Mouse (Mus musculus): ENCODE results near the gene Palld. TPM values are rescaled to one million over a fixed set of nuclear protein-coding genes. Genes with fewer than 3 reads are reported as not detected.
A peak's percentile ranks its signal among the peaks of the same experiment; 100 is the strongest.

Gene Palld
- polyA plus RNA-seq, 1 experiment from 2014 or later = 62.2 TPM

- Histone ChIP-seq H3K4me1 (peaks cover 29% of the 10 kb centered on the region), H3K9me3 (no peaks in the 10 kb centered on the region), H3K27ac (replicated peaks) (no peak overlapping the region), H3K4me3 (no peak overlapping the region), H3K36me3 (replicated peaks) (no peaks in the 10 kb centered on the region), H3K27me3 (replicated peaks; ENCODE audit: low read depth, poor library complexity, severe bottlenecking) (no peaks in the 10 kb centered on the region)
- no peak for DNase-seq (ENCODE audit: low spot score)
- 92% methylated on average over 8 of the region's 8 CpGs for WGBS
These were observed 276.1 kb downstream of the Palld start for GRCm38 (mm10) chr8:61626246-61626952.

GRCm38 (mm10) chr8:61625656-61626210 is 276.8 kb downstream of the Palld start:
- Histone ChIP-seq H3K4me3 (no peak overlapping the region), H3K4me1 (peaks cover 32% of the 10 kb centered on the region), H3K9me3 (no peaks in the 10 kb centered on the region), H3K27ac (replicated peaks) (no peak overlapping the region), H3K36me3 (replicated peaks) (no peaks in the 10 kb centered on the region), H3K27me3 (replicated peaks; ENCODE audit: low read depth, poor library complexity, severe bottlenecking) (no peaks in the 10 kb centered on the region)
- no peak for DNase-seq (ENCODE audit: low spot score)
- 89% methylated on average over 8 of the region's 8 CpGs for WGBS

- Histone ChIP-seq H3K36me3 (replicated peaks) (no peaks in the 10 kb centered on the region), H3K27ac (replicated peaks) (peak overlapping the region; percentile 77), H3K27me3 (replicated peaks; ENCODE audit: low read depth, poor library complexity, severe bottlenecking) (no peaks in the 10 kb centered on the region), H3K4me1 (peaks cover 21% of the 10 kb centered on the region), H3K4me3 (no peak overlapping the region), H3K9me3 (no peaks in the 10 kb centered on the region)
- WGBS = 26% methylated on average over 12 of the region's 12 CpGs
- peak; percentile 41 for DNase-seq (ENCODE audit: low spot score)
These were observed 278.7 kb downstream of the Palld start for GRCm38 (mm10) chr8:61623485-61624417.

GRCm38 (mm10) chr8:61621300-61621699 is 281.2 kb downstream of the Palld start:
- Histone ChIP-seq H3K36me3 (replicated peaks) (no peaks in the 10 kb centered on the region), H3K4me1 (peaks cover 21% of the 10 kb centered on the region), H3K4me3 (no peak overlapping the region), H3K27ac (replicated peaks) (no peak overlapping the region), H3K27me3 (replicated peaks; ENCODE audit: low read depth, poor library complexity, severe bottlenecking) (no peaks in the 10 kb centered on the region), H3K9me3 (no peaks in the 10 kb centered on the region)
- 75% methylated on average over 3 of the region's 3 CpGs for WGBS
- no peak for DNase-seq (ENCODE audit: low spot score)

- no peaks in the 10 kb centered on the region for H3K36me3 ChIP-seq (replicated peaks)
- peaks cover 8% of the 10 kb centered on the region for H3K4me1 ChIP-seq
- H3K27me3 ChIP-seq (replicated peaks; ENCODE audit: low read depth, poor library complexity, severe bottlenecking) = no peaks in the 10 kb centered on the region
- 86% methylated on average over 2 of the region's 2 CpGs for WGBS
- no peak overlapping the region for H3K27ac ChIP-seq (replicated peaks)
- no peak for DNase-seq (ENCODE audit: low spot score)
- H3K9me3 ChIP-seq = no peaks in the 10 kb centered on the region
- no peak overlapping the region for H3K4me3 ChIP-seq
These were observed 284.8 kb downstream of the Palld start for GRCm38 (mm10) chr8:61617651-61618050.

- H3K4me3 ChIP-seq = no peak overlapping the region
- DNase-seq (ENCODE audit: low spot score) = no peak
- WGBS = 92% methylated on average over 3 of the region's 3 CpGs
These were observed 285.4 kb downstream of the Palld start for GRCm38 (mm10) chr8:61617049-61617448.

GRCm38 (mm10) chr8:61615711-61616697 is 286.5 kb downstream of the Palld start:
- DNase-seq (ENCODE audit: low spot score) = no peak
- 80% methylated on average over 9 of the region's 9 CpGs for WGBS
- Histone ChIP-seq H3K36me3 (replicated peaks) (no peaks in the 10 kb centered on the region), H3K4me3 (no peak overlapping the region), H3K4me1 (no peaks in the 10 kb centered on the region), H3K27ac (replicated peaks) (no peak overlapping the region), H3K9me3 (no peaks in the 10 kb centered on the region), H3K27me3 (replicated peaks; ENCODE audit: low read depth, poor library complexity, severe bottlenecking) (no peaks in the 10 kb centered on the region)

More at GRCm38 (mm10) chr8:61617049-61617448, 285.4 kb downstream of the Palld start:
- H3K27me3 ChIP-seq (replicated peaks; ENCODE audit: low read depth, poor library complexity, severe bottlenecking) = no peaks in the 10 kb centered on the region
- no peak overlapping the region for H3K27ac ChIP-seq (replicated peaks)
- H3K36me3 ChIP-seq (replicated peaks) = no peaks in the 10 kb centered on the region
- H3K4me1 ChIP-seq = peaks cover 7% of the 10 kb centered on the region
- H3K9me3 ChIP-seq = no peaks in the 10 kb centered on the region

GRCm38 (mm10) chr8:61611741-61612140 is 290.7 kb downstream of the Palld start:
- 89% methylated on average over 6 of the region's 6 CpGs for WGBS
- no peaks in the 10 kb centered on the region for H3K9me3 ChIP-seq
- no peaks in the 10 kb centered on the region for H3K36me3 ChIP-seq (replicated peaks)
- H3K27ac ChIP-seq (replicated peaks) = peak overlapping the region; percentile 51
- DNase-seq (ENCODE audit: low spot score) = no peak
- H3K4me3 ChIP-seq = no peak overlapping the region
- H3K4me1 ChIP-seq = peaks cover 31% of the 10 kb centered on the region
- no peaks in the 10 kb centered on the region for H3K27me3 ChIP-seq (replicated peaks; ENCODE audit: low read depth, poor library complexity, severe bottlenecking)

GRCm38 (mm10) chr8:61611077-61611476 is 291.4 kb downstream of the Palld start:
- Histone ChIP-seq H3K36me3 (replicated peaks) (no peaks in the 10 kb centered on the region), H3K9me3 (no peaks in the 10 kb centered on the region), H3K4me1 (peaks cover 37% of the 10 kb centered on the region), H3K27me3 (replicated peaks; ENCODE audit: low read depth, poor library complexity, severe bottlenecking) (no peaks in the 10 kb centered on the region), H3K4me3 (no peak overlapping the region), H3K27ac (replicated peaks) (peak overlapping the region; percentile 57)
- no peak for DNase-seq (ENCODE audit: low spot score)
- WGBS = 84% methylated on average over 7 of the region's 7 CpGs

GRCm38 (mm10) chr8:61610546-61610945 is 291.9 kb downstream of the Palld start:
- 72% methylated on average over 5 of the region's 5 CpGs for WGBS
- no peaks in the 10 kb centered on the region for H3K36me3 ChIP-seq (replicated peaks)
- DNase-seq (ENCODE audit: low spot score) = peak; percentile 31

GRCm38 (mm10) chr8:61607463-61607813 is 295.1 kb downstream of the Palld start:
- DNase-seq (ENCODE audit: low spot score) = peak; percentile 22
- H3K4me3 ChIP-seq = no peak overlapping the region
- H3K27ac ChIP-seq (replicated peaks) = peak overlapping the region; percentile 88
- no peaks in the 10 kb centered on the region for H3K27me3 ChIP-seq (replicated peaks; ENCODE audit: low read depth, poor library complexity, severe bottlenecking)
- H3K9me3 ChIP-seq = no peaks in the 10 kb centered on the region
- 34% methylated on average over 6 of the region's 6 CpGs for WGBS
- no peaks in the 10 kb centered on the region for H3K36me3 ChIP-seq (replicated peaks)
- peaks cover 41% of the 10 kb centered on the region for H3K4me1 ChIP-seq

More at GRCm38 (mm10) chr8:61610546-61610945, 291.9 kb downstream of the Palld start:
- Histone ChIP-seq H3K4me3 (no peak overlapping the region), H3K9me3 (no peaks in the 10 kb centered on the region), H3K27ac (replicated peaks) (peak overlapping the region; percentile 57), H3K27me3 (replicated peaks; ENCODE audit: low read depth, poor library complexity, severe bottlenecking) (no peaks in the 10 kb centered on the region), H3K4me1 (peaks cover 41% of the 10 kb centered on the region)

All from embryonic facial prominence, embryonic 10.5 days (tissue).